Mouse (Mus musculus) adipocyte (in vitro differentiated cells): ENCODE results near the gene 2410137M14Rik.
A peak's percentile ranks its signal among the peaks of the same experiment; 100 is the strongest.
"Not testable (repeated sequence)": the region's sequence is repeated elsewhere in the genome, so short reads cannot be mapped to it uniquely, and the experiment has no call there.

Experiments
- DNase-seq: peaks from one replicate; pipeline ENCODE4 v3.0.0-alpha.2; 2016; ENCODE audit warnings: low spot score

2410137M14Rik gene

DNA sequence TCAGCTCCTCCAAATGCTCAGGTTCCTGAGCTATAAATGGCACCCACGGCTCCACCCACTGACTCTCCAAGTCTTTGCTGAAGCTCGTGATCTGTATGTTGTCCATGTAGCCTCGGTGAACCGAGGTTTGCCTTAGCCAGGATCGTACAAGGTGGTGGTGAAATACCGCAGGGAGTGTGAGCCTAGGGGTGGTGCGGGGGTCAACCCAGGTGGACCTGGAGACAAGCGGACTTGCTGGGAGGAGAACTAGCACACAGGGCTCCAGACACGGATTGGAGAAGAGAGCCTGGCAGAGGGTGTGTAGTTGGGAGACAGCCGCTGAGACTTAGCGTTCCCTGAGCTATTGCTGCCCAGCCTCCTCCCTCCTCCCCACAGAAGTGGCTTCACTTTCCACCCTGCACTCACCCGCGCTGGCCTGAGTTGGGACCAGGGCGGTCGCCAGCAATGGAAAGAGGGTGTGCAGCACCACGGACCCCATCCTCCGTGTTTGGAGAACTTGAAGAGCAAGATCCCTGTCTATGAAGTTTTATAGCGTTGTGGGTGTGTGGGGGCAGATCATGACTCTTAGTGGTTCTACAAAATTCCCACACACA lies at the start of gene 2410137M14Rik:
Gene 2410137M14Rik (minus strand): TSS at position 17 of the 593 bp plus-strand sequence.
- no peak for DNase-seq

DNA sequence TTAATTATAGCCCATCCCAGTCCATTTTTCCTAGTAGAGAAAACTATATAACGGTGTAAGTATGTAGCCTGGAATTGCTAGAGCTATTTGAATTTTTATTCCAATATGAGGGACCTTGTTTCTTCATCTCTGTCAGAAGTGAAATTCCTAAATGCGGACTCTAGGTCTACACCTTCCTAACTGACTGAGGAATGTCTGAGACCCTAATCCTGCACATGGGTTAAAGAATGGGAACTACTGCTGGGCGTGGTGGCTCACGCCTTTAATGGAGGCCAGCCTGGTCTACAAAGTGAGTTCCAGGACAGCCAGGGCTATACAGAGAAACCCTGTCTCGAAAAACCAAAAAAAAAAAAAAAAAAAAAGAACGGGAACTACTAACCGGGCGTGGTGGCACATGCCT lies 48.1 kb upstream of the 2410137M14Rik start:
- no peak for DNase-seq

DNA sequence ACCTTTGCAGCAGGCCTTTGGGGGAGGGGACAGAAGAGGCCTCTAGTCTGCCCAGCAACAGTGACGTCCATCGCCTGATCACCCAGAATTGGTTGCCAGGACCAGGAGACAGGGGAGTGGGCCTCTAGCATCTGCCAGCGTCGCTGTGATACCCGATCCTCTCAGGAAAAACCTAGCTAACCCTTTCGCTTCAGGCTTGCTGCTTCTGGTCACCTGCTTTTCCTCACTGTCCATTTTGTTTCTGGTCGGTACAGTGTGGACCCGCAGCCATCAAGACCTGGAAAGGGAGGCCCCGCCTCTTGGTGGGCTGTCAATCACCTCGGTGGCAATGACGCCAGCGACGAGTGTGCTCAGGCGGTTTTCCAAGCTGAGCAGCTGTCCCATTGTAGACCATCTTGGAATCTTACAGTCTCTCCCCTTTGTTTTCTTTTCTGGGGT lies 47.7 kb upstream of the 2410137M14Rik start:
- peak; percentile 96 for DNase-seq

DNA sequence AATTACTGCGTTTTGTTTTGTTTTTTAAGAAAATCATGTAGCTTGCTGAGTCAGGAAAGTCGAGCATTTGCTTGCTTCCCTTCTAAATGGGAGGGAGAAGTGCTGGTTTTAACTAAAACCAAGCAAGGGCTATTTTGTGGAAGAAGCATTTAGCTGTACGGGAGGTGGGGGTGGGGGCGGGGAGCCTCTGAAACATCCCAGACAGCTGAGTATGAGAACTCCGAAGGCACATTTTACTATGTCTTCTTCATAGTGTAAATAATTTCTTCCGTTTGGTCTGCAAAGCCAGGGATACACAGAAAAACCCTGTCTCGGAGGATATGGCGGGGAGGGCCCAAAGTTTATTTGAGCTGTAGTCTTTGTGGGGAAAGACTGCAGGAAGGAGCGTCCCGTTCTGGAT lies 47.2 kb upstream of the 2410137M14Rik start:
- no peak for DNase-seq

DNA sequence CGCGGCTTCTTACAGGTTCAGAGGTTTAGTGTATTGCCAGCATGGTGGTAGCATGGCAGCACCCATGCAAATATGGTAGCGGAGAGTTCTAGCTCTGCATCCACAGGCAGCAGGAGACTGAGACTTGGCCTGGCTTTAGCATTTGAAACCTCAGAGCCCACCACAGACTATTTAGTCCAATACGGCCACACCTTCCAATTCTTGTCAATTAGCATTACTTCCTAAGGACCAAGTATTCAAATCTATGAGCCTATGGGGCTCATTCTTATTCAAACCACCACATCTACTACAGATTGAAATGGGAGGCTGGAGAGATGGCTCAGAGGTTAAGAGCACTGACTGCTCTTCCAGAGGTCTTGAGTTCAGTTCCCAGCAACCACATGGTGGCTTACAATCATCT lies 46.4 kb upstream of the 2410137M14Rik start:
- no peak for DNase-seq

DNA sequence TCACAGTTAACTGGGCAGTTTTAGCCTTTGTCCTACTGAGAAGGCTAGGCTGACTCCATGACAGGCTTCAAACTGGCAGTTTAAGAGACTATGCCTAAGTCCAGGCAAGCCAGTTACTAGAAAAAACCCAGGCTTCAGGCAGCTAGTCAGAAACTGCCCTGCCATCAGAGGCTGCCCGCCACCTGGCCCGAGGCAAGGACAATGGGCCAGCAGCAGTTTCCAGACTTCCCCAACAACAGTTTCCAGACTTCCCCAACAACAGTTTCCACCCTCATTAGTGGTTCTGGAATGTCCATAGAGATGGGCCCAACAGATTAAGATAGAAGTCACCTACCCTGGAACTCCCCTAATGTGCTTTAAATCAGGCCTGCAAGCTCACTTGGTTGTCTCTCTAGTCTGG lies 45.4 kb upstream of the 2410137M14Rik start:
- DNase-seq = no peak

DNA sequence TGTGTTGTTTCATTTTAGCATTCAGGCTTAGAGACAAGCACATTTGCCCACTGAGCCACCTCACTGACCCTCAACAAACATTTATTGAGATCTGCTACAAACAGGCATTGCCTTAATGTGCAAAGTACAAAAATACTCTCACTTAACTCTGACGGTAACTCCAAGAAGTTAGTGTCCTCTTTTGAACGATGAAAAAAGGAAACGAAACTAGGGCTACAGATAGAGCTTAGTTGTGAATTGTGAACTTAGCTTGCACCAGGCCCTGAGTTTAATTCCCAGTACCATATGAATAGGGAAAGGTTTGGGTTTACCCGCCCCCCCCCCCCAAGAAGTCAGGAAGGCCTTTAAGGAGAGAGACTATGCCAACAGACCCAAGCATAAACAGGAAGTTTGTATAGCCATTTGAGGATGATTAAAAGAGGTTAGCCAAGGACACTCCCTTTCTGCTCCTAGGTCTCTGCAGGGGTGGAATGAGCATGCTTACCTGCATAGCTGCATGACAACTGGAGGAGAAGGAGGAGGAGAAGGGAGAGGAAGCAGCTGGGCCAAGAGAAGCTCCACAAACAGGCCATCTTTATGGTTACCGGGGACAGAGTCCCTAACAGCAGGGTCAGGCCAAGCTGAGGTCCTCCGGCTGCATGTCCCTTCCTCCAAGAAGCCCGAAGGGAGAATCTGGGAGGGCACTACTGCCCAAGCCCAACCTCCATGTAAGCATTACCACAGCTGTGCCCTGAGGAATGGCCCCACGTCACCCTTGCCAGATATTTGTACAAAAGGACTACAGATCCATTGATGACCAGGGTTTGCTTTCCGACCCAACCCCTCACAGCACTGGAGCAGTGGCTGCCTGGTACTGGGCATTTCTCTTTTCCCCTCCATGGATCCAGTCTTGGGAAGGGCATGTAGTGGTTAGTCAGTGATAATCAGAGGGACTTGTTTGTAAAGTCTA lies 41.9 kb upstream of the 2410137M14Rik start, which contains the start of gene Mog:
Gene Mog (minus strand): TSS at position 771 of the 949 bp plus-strand sequence.
- no peak for DNase-seq

DNA sequence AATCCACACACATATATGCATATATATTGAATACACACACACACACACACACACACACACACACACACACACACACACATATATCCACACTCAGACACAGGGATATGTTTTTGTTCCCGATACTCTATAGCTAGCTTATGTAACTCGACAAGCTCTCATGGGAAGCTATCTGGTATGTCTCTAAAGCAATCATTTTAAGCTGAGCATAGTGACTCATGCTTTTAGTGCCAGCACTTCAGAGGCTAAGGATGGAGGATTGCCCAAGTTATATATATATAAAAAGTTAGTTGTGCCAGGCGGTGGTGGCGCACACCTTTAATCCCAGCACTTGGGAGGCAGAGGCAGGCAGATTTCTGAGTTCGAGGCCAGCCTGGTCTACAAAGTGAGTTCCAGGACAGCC lies 38.2 kb upstream of the 2410137M14Rik start:
- DNase-seq = not testable (repeated sequence)

DNA sequence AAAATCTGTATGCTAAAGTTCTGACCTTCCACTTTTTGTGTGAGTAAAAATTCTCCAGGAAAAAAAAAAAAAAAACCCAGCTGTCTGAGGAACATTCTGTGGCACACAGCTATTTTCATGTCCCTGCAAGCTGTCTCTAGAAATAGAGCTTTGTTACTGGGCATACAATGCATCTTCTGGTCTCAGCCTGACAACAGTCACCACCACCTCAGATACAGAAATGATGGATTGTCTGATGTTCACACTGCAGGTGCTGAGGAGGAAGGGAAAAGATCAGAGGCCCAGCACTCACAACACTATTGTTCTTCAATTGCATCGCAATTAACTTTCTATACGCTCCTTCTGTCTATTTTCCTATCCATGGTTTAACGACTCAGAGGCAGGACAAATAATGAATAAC lies 37.3 kb upstream of the 2410137M14Rik start:
- DNase-seq = no peak

DNA sequence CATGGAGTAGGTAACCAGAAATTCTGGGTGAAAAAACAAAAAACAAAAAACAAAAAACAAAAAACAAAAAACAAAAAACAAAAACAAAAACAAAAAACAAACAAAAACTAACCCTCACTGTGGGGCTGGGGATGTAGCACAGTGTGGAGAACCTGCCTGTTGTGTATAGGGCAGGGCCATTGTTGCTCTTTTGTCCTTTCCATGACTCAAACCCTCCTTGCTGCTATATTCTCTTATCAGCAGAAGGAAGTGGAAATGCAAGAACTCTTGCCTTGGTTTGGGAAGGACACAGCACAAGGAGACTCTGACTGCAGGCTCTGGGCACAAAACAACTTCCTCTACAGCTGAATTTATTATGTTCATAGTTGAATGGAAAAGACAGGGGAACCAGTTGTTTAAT lies 35.3 kb upstream of the 2410137M14Rik start:
- no peak for DNase-seq

DNA sequence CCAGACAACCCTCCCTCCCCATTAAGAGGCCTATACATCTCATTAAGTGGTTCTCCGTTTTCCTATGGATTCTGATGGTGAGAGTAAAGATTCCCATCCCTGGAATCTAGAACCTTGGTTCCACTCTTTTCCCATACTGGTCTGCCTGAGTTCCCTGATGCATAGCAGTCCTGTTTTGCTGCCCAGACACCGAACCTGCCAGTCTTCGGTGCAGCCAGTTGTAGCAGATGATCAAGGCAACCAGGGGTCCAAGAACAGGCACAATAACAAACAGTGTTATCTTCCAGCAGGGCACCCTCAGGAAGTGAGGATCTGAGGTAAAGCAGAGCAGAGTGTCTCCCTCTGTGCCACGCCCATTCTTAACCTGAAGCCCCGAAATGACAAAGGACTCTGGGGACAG lies 31.1 kb upstream of the 2410137M14Rik start:
- no peak for DNase-seq

DNA sequence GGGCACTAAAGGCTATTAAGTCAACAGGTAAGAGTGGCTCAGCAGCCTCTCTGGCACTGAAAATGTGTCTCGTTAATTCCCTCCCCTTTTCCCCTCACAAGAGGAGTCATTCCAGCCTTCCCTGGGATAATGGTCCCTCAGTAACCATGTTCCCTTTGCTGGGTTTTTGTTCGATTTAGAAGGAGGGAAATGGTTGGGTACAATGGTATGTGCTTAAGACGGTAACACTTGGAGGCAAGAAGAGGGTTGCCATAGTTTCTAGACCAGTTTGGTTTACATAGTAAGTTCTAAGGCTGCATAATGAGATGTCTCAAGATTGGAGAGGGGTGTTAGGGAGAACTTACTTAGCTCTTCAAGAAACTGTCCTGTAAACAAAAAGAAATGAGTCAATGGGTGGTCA lies 30.7 kb upstream of the 2410137M14Rik start:
- no peak for DNase-seq

DNA sequence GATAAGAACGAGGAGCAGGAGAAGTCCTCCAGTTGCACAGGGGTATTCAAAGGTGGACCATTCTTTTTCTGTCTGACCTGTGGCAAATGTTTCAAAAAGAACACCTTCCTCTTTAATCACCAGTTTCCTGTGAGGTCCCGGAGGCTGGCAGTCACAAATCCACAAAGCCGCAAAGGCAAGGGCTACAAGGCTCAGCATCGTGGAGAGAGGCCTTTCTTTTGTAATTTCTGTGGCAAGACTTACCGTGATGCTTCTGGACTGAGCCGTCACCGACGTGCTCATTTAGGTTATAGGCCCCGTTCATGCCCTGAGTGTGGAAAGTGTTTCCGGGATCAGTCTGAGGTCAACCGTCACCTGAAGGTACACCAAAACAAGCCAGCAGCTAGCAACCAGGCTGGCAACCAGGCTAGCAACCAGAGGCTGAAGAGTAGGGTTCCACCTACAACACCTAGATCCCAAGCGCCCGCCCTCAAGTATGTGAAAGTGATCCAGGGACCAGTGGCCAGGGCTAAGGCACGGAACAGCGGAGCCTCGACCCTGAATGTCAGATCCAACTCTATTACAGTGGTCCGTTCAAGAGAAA lies 28.5 kb upstream of the 2410137M14Rik start:
- no peak for DNase-seq

DNA sequence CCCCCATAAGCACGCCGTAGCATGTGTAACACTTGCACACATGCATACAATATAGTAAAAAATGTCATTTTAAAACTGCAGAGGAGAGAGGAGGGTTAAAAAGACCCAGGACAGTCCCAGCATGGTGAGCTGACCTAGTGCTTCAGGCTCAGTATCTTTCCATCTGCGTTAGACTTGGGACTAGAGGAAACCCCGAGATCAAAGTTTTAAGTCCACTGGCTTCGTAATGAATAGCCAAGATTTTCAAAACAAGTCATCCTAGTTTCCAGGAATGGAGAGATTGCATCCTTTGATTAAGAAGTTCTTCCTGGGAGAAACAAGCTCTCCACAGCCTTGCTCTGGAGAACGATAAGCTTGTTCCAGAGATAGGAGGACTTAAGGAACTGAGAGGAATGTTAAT lies 27.1 kb upstream of the 2410137M14Rik start:
- no peak for DNase-seq

DNA sequence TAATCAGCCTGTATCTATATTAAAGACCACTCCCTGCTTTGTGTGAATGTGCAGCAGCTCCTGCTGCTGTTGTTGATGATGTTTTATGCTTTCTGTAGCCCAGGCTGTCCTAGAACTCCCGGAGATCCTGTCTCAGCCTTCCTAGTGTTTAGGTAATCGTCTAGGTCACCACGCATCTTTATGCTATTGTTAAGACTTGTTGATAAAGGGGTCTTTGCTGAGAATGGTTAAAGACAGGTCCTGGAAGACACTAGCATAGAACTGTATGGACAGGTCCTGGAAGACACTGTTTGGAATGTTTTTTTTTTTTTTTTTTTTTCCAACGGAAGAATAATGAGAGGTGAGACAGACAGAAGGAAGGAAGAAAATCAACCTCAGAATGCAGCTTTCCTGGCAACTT lies 22.3 kb upstream of the 2410137M14Rik start:
- DNase-seq = no peak

DNA sequence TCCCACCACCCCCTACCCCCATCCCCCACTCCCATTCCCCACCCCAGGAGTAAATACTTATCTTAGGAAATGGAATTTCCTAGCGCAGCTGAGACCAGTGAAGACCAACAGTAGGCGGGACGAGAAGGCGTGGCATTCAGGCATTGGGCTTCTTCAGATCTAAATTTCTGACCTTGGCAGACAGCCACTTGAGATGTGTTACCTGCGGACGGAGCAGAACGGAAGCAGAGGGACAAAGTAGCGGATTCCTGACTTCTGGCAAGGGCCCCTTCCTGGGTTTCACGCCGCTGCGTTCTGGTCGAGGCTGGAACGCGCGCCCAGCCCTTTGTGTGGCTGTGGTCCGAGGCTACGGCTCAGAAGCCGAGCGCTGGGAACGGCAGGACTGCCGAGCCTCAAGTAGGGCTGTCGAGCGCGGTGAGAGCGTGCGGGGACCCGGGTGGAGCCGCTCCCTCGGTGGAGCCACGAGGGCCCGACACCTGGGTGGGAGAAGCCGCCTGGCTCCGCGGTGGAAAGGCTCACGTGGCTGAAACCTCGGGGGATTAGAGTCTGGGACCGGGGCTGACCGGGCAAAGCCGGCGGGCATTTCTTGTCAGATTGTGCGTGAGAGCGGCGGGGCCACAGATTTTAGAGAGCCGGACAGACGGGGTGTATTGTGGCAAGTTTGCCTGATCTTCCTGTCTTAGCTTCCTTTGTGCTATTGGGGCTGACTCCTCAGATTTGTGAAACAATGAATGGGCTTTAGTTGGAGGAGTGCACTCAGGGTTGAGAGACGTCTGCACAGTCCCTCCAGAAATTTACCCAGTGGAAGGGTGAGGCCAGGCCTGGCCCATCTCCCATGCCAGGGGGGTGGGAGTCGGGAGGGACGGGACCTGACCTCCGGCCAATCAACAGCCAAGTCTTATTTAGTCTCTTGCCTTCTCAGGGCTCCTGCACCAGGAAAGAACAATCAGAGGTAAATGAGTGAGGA lies 21.6 kb upstream of the 2410137M14Rik start:
- peak; percentile 43 for DNase-seq

DNA sequence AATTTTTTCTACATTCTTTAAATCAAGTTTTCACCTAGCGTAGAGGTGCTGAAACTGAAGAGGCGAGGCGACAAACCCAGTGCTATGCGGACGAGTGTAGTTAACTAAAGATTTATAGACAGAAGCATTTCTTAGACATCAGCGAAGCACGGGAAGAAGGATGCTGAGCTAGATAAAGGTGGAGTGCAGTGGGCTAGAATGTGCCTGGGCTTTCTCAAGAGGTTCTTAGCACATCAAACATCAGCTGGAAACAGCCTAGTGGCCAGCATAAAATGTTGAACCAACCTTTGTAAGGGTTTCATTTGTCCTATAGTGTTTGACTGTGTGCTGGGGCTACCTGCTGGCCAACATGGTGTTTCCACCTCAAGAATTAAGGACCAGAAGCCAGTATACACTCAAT lies 19.8 kb upstream of the 2410137M14Rik start, which contains the start of gene Zfp57:
Gene Zfp57 (plus strand): TSS at position 301 of the 400 bp plus-strand sequence.
- DNase-seq = no peak

DNA sequence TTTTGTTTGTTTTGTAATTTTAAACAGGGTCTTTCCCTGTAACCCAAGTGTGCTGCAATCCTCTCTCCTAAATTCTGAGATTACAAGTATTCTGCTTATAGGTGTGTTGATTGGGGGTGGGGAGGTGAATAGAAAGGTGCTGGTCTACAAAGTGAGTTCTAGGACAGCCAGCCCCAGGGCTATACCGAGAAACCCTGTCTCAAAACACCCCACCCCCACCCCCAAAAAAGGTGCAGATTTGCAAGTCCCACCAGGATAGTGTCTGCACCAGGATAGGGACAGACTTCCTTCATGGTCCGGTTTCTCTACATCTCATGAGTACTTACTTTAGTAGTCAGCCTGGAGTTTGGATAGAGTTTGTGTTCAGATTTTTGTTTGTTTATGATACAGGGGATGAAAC lies 17.4 kb upstream of the 2410137M14Rik start:
- DNase-seq = no peak

DNA sequence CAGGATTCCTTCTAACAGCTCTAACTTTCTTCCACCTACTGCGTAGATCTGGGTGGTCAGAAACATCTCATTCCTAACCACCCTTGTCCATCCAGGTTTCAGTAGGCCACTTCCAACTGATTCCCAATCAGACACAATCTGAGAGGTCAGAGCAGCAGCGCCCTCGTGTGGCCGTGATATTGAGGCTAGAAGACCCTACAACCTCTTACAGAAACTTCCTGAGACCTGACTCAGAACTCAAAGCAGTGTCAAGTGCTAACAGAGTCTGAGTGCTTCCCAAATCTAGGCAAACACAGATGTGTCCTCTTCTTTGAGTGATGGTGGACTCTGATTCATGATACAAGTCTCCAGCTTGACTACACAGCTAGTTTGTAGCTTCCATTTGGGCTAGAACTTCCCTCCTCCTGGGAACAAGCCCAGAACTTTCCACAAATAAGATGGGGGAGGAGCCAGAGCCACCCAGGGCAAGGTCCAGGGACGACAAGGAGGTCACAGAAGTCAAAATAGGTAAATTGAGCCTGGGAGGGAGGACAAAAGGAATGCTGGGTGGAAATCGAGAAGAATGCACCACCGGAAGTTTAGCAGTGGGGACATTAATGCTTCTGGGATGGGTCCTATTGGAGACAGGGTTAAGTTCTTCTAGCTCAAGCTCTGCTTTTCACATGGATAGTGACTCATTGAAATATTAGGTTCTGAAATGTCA lies 16.1 kb upstream of the 2410137M14Rik start:
- DNase-seq = peak; percentile 74

DNA sequence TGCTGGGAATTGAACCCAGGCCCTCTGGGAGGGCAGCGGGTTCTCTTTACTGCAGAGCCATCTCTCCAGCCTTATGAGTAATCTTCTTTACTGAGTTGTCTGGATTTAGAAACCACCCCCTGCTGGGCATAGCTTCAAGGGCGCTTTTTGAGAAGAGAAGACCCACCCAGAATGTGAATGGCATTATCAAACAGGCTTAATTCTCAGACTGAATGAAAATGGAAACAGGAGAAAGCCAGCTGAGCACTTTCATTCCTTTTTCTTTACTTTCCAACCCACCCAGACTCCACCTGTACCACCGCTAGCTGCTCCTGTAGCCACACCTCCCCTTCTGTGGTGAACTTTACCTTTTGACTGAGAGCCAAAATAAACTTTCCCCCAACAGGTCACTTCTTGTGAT lies 14.4 kb upstream of the 2410137M14Rik start:
- DNase-seq = no peak

DNA sequence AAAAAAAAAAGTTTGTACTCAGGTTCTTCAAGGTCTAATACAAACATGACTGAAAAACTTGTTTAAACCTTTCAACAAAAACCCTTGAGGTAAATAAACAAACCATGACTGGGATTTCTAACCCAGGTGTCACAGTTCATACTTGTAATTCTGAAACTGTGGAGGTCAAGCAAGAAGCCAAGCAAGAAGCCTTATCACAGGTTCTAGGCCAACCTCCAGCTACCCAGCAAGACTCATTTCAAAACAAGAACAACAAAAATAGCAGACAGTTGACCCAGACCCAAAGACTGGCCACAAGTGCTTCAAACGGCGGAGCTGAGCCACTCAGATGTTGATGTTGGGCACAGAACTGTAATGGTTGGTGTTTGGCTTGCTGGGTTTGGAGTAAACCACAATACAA lies 13.5 kb upstream of the 2410137M14Rik start:
- no peak for DNase-seq
